Mouse (Mus musculus) lung, postnatal 25 days (tissue): ENCODE measurements around the gene Tent4b.

Experiments
- DNase-seq: peaks from one replicate; pipeline ENCODE4 v3.0.0; 2022; ENCODE audit warnings: low spot score

Tent4b gene

DNA sequence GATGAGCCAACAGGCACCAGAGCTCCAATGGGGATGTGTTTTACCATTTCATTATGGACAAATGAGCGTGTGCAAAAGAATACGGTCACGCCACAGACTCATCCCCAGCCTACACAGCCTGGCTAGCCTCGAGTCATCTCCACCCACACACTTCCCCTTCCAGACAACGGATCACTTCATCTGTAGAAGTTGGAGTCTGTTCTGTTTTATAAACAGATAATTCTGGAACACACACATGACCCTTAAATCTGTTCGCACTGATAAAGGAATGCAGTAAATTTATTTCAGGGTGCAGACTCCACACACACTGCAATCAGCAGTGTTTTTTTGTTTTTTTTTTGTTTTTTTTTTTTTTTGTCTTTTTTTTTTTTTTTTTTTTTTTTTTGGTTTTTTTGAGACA, 80.7 kb downstream of the Tent4b start:
- DNase-seq = peak; percentile 55

- no peak for DNase-seq
Measured at GRCm38 (mm10) chr8:88280904-88281303, 81.9 kb downstream of the Tent4b start.

DNA sequence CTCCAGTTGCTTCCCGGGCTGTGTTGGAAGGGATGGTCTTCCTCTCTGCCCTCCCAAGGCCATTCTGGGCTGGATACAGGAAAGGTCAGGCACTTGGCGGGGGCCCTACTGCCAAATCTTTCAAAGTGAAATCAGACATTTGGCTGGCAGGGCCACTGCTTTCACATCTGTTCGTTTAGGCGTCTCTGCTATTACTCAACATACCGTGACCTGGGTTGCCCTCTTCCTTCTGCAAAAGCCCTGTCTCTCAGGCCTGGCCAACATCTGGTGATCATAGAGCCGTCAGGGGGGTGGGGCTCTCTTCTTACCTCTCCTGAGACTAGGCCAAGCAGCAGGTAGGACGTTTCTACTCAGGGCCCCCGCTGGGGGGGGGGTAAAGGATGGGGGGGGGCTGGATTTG, 83.7 kb downstream of the Tent4b start:
- peak; percentile 86 for DNase-seq

GRCm38 (mm10) chr8:88283243-88284115, 84.5 kb downstream of the Tent4b start:
- no peak for DNase-seq

DNA sequence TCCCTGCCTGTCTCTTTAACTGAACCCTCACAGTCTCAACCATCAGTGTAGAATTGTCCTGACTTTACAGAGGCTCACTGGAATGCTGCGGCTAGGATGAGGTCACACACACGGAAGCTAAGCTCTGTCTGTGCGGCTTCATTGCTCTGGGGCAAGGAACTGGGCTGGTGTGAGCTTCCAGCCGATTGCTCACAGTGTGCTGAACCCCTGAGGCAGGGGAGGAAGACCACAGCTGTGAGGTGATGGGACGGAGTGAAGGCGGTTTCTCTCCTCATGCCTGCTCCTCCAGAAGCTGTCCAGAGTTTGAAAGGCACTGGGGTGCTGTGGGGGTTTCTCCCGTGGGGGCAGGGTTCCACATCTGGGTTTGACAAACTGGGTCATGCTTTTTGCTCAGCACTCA, 85.7 kb downstream of the Tent4b start:
- no peak for DNase-seq

DNA sequence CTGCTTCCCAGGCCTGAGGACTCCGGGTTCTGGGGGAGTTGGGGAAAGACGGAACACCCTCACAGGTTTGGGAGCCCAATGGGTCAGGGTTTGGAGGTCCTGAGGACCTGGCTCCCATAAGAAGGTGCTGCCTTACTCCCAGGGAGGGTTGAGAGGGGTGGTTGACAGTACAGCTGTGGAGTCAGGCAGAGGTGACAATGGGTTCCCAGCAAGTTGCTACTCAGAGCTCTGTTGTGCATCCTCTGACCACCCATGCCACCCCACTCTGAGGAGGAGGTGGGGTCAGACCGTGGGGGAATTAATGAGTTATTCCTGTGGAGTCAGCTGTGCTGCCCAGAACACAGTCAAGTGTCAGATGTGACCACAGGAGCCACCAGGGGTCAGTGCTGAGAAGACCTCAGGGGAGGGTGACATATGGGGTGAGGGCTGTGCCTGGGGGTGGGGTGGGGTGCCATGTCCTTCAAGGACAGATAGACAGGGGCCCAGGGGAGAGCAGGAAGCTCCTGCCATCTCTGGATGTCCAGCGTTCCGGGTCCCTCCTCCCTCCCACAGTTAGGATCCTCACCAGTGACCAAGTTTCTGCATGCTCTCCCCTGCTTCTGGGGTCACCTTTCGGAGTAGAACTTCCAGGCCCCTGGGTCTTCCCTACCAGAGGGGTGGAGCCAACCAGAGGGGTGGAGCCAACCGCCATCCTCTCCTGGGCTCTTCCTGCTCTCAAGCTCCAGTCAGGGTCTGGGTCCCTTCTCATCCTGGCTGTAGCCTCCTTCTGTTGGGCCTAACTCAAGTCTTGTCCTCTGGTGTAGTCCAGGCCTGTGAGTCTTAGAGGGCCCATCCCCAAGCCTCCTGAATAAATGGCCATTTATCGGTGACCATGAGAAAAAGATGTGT, 86.7 kb downstream of the Tent4b start:
- no peak for DNase-seq

- DNase-seq = no peak
Measured at GRCm38 (mm10) chr8:88286421-88286960, 87.5 kb downstream of the Tent4b start.

DNA sequence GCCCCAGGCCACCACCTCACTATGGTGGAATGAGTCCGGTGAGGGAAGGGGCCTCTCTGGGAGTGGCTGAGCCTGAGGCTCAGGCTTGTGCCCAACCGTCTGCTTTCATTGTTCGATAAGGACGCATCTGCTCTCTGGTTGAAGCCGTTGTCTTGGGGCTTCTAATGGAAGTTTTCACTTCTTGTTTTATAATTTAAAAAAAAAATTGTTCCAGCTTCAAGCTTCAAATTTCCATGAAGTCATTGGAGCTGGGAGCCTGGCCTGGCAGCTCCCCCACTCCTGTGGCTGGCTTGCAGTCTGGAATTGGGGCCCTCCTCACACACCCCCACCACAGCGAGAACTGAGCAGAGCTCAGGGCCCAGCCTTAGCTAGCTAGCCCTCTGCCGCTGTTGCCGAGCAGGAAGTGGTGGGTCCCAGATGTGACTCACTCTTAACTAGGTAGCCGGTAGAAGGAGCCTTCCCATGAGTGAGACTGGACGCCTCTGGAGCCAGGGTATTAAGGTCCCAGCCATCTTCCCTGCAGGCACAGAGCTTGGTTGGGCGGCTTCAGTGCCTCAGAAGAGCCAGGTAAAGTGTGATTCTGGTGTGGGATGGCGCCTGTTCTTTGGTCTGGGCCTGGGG, 89.7 kb downstream of the Tent4b start:
- DNase-seq = no peak

- no peak for DNase-seq
Measured at GRCm38 (mm10) chr8:88289901-88290300, 90.9 kb downstream of the Tent4b start.

DNA sequence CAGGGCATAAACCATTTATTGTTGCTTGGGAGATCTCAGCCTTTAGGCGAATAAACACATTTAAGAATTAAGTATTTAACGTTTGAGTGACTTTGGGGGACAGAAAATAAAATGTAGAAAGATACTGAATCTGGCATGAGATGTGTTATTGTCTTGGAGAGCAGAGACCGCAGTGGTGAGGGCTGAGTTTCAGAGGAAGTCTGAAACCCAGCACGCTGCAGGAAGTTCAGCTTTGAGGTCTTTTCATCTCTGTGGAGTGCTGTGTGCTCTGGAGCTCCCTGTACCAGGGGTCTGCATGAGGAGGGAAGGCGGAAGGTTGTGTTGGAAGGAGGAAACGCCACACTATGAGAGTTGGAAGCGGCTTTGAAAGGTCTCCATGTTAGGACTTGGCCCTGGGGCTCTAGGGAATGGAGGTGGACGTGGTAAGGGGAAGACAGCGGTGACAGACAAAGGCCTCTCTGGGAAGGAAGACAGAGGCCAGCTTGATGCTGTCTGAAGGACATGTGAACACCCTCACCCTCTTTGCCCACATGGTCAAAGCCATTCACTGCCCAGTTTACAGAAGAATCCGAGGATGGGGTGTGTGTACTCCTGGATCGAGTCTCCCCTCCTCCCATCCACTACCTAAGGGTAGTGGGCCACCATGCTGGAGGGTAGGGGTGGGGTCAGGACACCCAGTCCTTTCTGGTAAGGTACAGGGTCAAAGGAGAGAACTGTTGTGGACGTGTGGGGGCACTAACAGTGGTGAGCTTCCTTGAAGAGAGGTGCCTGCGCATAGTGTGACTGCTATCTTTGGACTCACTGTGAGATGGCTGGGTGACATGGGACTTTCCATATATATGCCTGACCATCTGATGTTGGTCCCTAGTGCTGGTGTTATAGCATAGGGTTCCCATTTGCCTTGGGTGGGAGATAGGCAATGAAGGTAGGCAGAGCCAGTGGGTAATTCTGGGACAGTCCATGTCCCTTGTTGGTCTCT, 91.6 kb downstream of the Tent4b start:
- no peak for DNase-seq

DNA sequence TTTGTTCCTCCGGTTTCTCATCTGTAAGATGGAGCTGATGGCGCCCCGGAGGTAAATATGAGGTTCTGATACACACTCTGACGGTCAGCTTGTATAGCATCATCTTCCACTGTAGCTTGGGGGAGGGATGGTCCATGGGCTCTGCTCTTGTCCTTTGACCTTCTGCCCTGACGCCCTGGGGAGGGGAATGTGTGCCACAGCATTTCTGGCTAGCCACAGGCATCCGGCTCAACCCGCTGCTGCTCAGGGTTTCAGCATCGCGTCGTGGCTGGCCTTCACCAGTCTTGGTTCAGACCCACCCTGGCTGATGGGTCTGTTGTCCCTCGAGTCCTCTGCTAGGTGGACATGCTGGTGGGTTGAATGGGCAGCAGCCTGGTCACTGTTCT, 92.3 kb downstream of the Tent4b start:
- no peak for DNase-seq

DNA sequence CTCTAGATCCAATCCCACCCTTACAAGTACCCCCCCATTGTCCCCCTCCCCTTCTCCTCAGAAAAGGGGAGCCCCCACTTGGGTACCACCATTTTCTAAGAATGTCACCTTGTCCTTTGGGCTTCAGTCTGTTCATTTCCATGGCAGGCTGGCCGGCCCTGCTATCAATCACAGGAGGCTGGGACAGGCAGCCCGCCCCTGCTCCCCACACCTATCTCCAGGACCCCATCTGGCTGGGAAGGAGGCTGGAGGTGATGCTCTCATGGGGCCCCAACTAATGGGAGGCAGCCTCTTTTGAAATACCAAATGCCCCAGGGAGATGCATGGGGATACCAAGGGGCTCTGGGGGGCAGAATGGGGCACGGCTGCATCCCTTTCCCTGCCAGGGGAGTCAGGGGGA, 93.9 kb downstream of the Tent4b start:
- no peak for DNase-seq

GRCm38 (mm10) chr8:88293590-88294356, 94.8 kb downstream of the Tent4b start:
- DNase-seq = peak; percentile 70

- DNase-seq = no peak
Measured at GRCm38 (mm10) chr8:88294977-88295376, 96.0 kb downstream of the Tent4b start.

DNA sequence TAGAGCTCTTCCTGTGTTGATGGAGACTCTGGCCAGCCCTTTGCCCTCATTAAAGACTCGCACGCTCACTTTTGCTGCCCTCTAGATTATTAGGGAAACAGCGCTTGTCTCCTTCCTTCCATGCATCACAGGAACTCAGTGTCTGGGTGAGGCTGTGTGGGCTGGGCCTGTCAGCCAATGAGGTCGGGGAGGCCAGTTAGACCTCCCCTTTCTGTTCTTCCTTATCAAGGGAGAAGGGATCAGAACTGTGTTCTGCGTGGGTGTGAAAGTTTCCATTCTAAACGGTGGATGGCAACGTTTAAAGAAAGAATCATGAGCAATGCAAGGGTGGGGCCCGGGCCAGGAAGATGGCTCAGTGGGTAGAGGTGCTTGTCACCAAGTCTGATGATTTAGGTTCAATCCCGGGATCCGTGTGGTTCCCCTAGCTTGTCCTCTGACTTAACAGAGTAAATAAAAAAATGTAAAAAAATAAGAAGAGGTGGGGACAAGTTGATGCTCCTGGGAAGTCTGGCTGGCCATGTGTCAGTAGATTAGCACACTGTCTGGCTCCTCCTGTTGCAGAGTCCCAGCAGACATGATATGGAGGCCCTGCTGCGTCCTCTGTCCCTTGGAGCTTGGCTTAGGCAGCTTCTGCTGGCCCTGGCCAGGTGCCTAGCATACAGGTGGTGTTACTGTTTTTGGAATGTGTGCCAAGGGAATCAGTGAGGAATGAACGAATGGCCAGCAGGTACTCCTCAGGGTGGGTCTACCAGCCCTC, 99.1 kb downstream of the Tent4b start:
- DNase-seq = peak; percentile 65

DNA sequence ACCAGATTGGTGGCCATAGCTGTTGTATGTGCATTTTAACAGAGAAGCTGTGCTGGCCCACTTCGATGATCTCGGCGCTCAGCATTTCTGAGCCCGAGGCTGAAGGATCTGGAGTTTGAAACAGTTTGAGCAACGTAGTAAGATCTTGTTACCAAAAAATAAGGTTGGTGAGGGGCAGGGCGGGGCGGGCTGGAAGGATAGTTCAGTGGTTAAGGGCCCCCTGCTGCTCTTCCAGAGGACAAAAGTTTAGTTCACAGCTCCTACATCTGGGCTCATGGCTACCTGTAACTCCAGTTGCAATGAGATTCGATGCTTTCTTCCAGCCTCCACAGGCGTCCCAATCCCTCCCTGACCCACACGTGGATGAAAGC, 99.7 kb downstream of the Tent4b start:
- DNase-seq = no peak

GRCm38 (mm10) chr8:88299907-88300603, 101.0 kb downstream of the Tent4b start:
- peak; percentile 52 for DNase-seq

DNA sequence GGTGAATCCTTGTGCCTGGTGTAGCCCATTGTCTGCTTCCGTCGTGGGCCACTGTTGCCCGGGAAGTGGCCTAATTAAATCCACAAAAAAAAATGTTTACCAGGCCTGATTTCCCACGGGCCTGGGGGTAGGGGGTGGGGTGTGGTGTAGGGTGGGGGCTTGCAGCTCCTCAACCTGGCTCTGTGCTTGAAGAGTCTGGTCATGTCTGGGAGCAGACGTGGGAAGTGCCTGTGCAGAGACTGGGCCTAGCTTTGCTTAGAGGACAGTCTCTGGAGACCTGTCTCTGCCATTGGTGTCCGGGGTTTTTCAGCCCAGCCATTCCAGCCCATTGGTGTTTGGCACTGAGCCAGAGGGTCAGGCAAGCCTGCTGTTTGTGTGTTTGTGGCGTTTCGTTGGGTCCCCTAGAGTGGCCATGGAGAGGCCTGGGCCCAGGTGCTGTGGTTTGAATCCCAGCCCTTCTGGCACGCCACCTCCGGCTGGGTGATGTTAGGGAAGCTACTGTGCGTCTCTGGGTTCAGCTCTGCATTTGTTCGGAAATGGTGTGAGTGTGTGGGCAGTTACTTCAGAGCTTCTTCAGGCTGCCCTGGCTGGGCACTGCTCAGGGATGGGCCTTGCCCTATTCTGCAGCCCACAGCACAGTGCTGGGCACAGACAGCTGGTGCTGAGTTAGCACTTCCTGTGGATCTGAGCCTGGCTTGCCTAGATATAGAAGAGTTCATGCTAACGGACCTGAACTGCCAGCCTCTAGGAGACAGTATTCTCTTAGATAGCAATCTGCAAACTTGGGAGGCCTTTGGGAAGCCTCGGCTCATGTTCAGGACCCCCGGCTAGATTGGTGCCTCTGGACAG, 102.8 kb downstream of the Tent4b start:
- no peak for DNase-seq
